Mouse (Mus musculus) embryonic fibroblast, embryonic 13.5 days (primary cell): Measurements from ENCODE around the gene Gm21190. TPM values are rescaled to one million over a fixed set of nuclear protein-coding genes. Genes with fewer than 3 reads are reported as not detected.
"Not testable (repeated sequence)": the region's sequence is repeated elsewhere in the genome, so short reads cannot be mapped to it uniquely, and the experiment has no call there.

ENCODE experiments used
- H3K27ac ChIP-seq: 2 replicates; pipeline ENCODE4 v1.5.1; 2012; ENCODE audit warnings: low read length, control low read depth, inconsistent platforms; ENCODE audit not compliant: insufficient read depth
- H3K4me1 ChIP-seq: 2 replicates; pipeline ENCODE4 v1.6.1; 2011; ENCODE audit warnings: low read length; ENCODE audit not compliant: control insufficient read depth, insufficient read depth
- H3K4me3 ChIP-seq: 2 replicates; pipeline ENCODE4 v1.5.1; 2011; ENCODE audit warnings: mild to moderate bottlenecking, control low read depth, low read length; ENCODE audit not compliant: insufficient read depth
- CTCF ChIP-seq: IDR thresholded peaks from 2 replicates; pipeline ENCODE4 v1.5.1; 2011; ENCODE audit warnings: mild to moderate bottlenecking, control low read depth, low read length, moderate library complexity, borderline replicate concordance; ENCODE audit not compliant: insufficient read depth
- POLR2A ChIP-seq: IDR thresholded peaks from 2 replicates; pipeline ENCODE4 v1.6.1; 2011; ENCODE audit warnings: low read depth, mild to moderate bottlenecking, control low read depth, low read length, moderate library complexity
- polyA plus RNA-seq: library from polyadenylated mRNA; stranded (reverse); fragments of >200 nt; gene quantifications from 2 replicates; pipeline ENCODE4 v1.2.4, GENCODE M21; 2011; ENCODE audit warnings: low read depth; ENCODE audit not compliant: missing spikeins, insufficient read length

Gene Gm21190
- polyA plus RNA-seq, 1 experiment: not detected

DNA sequence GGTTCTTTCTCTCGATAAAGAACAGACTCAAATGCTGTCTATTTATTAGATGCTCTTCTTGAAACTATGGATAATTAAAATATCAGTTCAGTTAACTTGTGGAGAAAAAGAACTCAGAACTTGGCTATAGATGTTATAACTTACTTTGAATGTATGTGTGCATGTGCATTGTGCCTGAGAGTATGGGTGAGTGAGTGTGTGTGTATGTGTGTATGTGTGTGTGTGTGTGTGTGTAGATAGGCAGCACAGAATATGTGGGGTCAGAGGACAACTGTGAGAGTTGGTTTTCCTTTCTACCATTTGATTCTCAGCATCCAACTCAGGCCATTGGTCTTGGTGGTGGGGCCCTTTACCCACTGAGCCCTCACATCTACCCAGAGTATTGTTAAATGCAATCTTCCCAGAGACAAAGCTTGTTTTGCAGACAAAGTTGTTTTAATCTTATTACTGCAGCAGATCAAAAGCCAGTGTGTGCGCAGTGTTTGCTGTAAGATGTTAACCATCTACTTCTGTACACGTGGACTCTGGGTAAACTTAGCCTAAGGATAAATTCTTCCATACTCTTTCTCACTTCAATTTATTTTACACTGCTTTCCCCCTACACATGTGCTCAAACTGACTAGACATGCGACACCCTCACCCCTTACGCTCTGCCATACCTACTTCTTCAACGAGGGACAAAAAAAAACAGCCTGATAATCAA, 21.1 kb downstream of the Gm21190 start:
- H3K4me1 ChIP-seq, H3K4me3 ChIP-seq, H3K27ac ChIP-seq: not testable (repeated sequence)

DNA sequence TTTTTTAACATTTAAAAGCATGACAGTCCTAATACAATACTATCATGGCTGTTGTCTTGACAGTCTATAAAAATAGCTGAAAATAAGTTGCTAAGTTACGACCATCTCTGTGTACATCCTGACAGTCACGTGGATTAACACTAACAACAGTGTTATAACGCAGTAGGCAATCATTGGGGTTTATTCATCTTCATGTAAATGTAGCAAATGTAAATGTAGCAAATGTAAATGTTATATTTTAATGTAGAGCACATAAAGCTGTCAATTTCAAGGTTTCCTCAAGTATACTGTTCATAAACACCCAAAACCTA, 21.8 kb downstream of the Gm21190 start:
- no peak for TF ChIP-seq POLR2A
- no peak for TF ChIP-seq CTCF
- Histone ChIP-seq H3K4me1 (no peaks in the 10 kb centered on the region), H3K27ac (no peak overlapping the region), H3K4me3 (no peak overlapping the region)

GRCm38 (mm10) chr5:15506575-15507308, 22.3 kb downstream of the Gm21190 start:
- TF ChIP-seq POLR2A (no peak), CTCF (peak; percentile 69; the same call in 1 of the 2 replicates)
- no peak overlapping the region for H3K27ac ChIP-seq
- no peaks in the 10 kb centered on the region for H3K4me1 ChIP-seq
- H3K4me3 ChIP-seq: no peak overlapping the region

- H3K27ac ChIP-seq, H3K4me1 ChIP-seq, H3K4me3 ChIP-seq: not testable (repeated sequence)
Observed at GRCm38 (mm10) chr5:15498774-15499400, 30.1 kb downstream of the Gm21190 start.

DNA sequence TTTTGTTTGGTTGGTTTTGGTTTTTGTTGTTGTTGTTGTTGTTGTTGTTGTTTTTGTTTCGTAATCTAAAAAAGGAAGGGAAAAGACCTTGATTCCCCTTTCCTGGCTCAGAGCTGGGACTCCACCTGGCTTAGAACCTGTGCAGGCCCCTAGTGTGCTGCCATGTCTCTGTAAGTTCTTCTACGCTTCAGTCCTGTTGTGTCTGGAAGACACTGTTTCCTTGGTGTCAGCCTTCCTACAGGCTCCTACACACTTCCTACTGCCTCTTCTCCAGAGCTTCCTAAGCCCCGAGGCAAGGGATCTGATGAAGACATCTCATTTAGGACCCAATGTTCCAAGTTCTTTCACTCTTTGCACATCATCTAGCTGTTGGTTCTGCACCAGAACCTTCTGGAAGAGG, 30.7 kb downstream of the Gm21190 start:
- not testable (repeated sequence) for H3K4me3 ChIP-seq, H3K27ac ChIP-seq, H3K4me1 ChIP-seq

- H3K4me3 ChIP-seq, H3K27ac ChIP-seq, H3K4me1 ChIP-seq: not testable (repeated sequence)
Observed at GRCm38 (mm10) chr5:15490934-15491333, 38.1 kb downstream of the Gm21190 start.

DNA sequence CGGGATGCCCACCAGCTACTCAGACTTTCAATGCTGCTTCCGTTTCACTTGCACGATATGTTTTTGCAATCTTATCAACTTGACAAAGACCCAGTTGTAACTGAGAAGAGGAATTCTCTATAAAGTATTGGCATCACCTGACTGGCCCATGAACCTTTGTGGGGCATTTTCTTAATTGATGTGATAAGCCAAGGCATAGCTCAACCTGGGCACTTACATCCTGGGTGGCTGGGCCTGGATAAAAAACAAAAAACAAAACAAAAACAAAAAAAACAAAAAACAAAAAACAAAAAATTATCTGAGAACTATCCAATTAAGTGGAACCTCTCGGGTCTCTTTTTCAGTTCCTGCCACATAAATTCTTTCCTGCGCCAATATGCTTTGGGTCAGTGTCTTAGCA, 40.3 kb downstream of the Gm21190 start:
- TF ChIP-seq POLR2A (no peak), CTCF (no peak)
- Histone ChIP-seq H3K4me1 (no peaks in the 10 kb centered on the region), H3K4me3 (no peak overlapping the region), H3K27ac (no peak overlapping the region)

DNA sequence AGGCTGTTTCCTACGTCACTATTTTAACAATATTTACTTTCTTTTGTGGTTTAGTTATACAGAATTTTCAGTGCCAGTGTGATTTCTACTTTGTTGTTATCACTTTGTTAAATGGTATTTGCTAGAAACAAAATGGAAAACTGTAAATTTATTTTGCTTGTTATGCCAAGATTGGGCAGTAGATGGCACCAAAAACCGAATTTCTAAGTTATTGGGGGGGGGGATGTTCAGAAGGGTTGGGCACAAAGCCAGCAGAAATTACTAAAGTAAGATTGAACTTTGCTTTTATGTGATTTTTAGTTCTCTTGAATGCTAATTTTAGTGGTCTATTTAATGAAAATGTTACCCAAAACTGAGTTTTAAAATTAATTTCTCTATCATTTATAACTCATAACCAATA, 44.4 kb downstream of the Gm21190 start:
- H3K27ac ChIP-seq, H3K4me1 ChIP-seq, H3K4me3 ChIP-seq: not testable (repeated sequence)

DNA sequence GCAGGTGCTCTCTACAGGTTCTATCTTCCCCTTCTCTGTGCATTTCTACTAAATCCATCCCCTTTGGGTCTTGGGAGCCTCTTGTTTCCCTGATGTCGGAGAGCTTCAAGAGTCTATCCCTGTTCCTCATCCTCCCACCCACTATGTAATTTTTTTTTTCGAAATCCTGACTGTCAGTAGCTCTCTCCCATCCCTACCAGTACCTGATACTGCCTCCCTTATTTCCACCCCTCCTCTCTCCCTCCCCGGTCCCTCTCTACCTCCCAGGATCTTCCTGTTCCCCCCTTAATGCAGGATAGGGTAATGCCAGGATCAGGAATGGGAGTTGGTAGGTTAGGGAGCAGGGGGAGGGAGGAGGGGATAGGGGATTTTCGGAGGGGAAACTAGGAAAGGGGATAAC, 45.4 kb downstream of the Gm21190 start:
- H3K4me3 ChIP-seq, H3K27ac ChIP-seq, H3K4me1 ChIP-seq: not testable (repeated sequence)

DNA sequence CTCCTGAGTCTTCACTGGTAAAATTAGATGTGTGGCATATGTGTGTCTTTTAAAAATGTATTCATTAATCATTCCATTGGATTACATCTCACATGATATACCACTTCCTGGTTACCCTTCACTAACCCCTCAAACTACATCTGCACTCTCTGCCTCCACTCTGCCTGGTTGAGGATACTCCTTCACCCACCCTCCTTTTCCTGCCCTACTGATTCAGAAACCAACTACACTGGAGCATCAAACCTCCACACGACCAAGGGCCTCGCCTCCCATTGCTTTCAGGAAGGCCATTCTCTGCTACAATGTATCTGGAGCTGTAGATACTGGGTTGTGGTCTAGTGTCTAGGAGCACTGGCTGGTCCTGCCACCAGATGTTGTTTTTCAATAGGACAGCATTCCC, 46.2 kb downstream of the Gm21190 start:
- H3K27ac ChIP-seq, H3K4me3 ChIP-seq, H3K4me1 ChIP-seq: not testable (repeated sequence)

DNA sequence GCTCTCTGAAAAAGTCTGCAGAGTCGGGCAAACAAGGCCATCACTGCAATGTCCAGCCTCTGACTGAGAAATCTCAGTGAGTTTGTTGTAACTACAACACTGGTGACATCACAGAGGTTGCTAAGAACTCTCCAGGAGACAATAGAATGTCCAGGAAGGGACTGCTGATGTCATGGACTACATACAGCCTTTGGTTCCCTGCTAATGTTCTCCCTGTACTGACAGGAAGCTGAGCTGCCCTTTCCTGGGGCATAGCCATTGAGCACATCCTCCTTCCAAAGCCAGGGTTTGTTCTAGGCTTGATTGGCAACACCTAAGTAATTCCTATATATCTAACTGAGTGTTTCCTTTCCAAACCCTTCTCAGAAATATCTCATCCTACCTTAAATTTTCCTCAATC, 52.6 kb downstream of the Gm21190 start, which contains the start of gene Gm21149:
Gene Gm21149 (minus strand): TSS at position 101 of the 400 bp plus-strand sequence.
- not testable (repeated sequence) for H3K27ac ChIP-seq, H3K4me1 ChIP-seq, H3K4me3 ChIP-seq

Other genes with a start within 250 kb of the Gm21190 start
- gene Gm21149, start 52.7 kb downstream of the Gm21190 start, polyA plus RNA-seq: not detected in 2 replicates
- not detected in 2 replicates for gene Gm21083, start 48.1 kb upstream of the Gm21190 start, polyA plus RNA-seq
- not detected in 2 replicates for gene Speer4d, start 89.8 kb upstream of the Gm21190 start, polyA plus RNA-seq
- gene 4930572O03Rik, start 127.8 kb upstream of the Gm21190 start, polyA plus RNA-seq: not detected in 2 replicates
- gene Speer4c, start 185.0 kb upstream of the Gm21190 start, polyA plus RNA-seq: not detected in 2 replicates